Mouse (Mus musculus) brain, embryonic 14.5 days (tissue): ENCODE measurements around the gene Chid1. TPM values are rescaled to one million over a fixed set of nuclear protein-coding genes. Genes with fewer than 3 reads are reported as not detected.

Experiments used
- DNase-seq: peaks from one replicate; pipeline ENCODE4 v3.0.0-alpha.2; 2011; ENCODE audit warnings: low read depth
- CTCF ChIP-seq: fragments of 200-500 bp; IDR thresholded peaks from 2 replicates; pipeline ENCODE4 v1.5.1; 2012; ENCODE audit warnings: inconsistent platforms, mild to moderate bottlenecking, moderate library complexity, borderline replicate concordance; ENCODE audit not compliant: insufficient read depth, insufficient read length; ENCODE audit errors: extremely low read depth
- POLR2A ChIP-seq: fragments of 200-500 bp; IDR thresholded peaks from 2 replicates; pipeline ENCODE4 v1.6.1; 2012; ENCODE audit warnings: mild to moderate bottlenecking, inconsistent platforms, borderline replicate concordance; ENCODE audit not compliant: poor library complexity, insufficient read depth, insufficient read length, severe bottlenecking; ENCODE audit errors: extremely low read depth
- polyA plus RNA-seq: library from polyadenylated mRNA; depleted of rRNA; stranded (reverse); fragments of >200 nt; gene quantifications from 2 replicates; pipeline ENCODE4 v1.2.3, GENCODE M21; 2012

The Chid1 gene
- polyA plus RNA-seq, 1 experiment, result 34.8 TPM

DNA sequence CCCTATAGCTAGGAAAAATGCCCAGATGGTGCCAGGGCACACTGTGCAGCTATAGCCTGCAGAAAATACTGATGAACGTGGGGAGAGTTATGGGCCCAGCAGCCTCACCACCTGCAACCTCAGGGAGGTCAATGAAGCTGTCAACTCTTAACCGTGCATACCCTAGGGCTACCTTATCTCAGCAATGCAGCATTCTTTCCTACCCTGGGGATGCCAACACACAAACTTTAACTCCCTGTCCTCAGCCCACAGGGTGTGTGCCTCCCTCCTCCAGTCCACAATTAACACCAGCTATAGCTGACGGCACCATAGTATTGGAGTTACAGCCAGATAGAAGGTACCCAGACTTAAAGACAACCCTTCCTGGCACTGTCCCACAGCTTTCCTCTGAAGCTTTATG lies 20.7 kb downstream of the Chid1 start:
- TF ChIP-seq CTCF (no peak), POLR2A (no peak)
- no peak for DNase-seq

GRCm38 (mm10) chr7:141518296-141518695 lies 21.4 kb downstream of the Chid1 start:
- no peak for DNase-seq
- no peak for TF ChIP-seq POLR2A
- no peak for TF ChIP-seq CTCF

DNA sequence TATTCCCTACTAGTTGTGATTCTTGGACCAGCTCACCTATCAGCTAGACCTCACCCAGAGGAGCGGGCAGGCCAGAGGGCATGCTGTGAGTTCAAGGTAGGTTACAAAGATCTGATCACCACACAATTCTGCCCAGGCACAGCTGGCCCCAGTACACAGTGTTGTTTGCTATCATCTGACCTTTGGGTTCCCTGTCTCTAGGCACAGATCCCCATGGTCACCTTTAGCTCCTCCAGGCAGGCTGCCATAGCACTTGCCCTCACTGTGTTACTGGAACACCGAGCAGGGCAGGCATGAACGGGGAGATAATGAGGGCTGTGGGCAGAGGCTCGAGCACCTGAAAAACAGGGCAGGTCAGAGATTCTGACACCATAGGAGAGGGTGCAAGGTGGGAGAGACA lies 22.0 kb downstream of the Chid1 start:
- DNase-seq, result no peak
- TF ChIP-seq CTCF, result no peak
- no peak for TF ChIP-seq POLR2A

- TF ChIP-seq POLR2A (no peak), CTCF (no peak)
- DNase-seq, result no peak
Measured at GRCm38 (mm10) chr7:141510681-141511191, 28.9 kb downstream of the Chid1 start.

DNA sequence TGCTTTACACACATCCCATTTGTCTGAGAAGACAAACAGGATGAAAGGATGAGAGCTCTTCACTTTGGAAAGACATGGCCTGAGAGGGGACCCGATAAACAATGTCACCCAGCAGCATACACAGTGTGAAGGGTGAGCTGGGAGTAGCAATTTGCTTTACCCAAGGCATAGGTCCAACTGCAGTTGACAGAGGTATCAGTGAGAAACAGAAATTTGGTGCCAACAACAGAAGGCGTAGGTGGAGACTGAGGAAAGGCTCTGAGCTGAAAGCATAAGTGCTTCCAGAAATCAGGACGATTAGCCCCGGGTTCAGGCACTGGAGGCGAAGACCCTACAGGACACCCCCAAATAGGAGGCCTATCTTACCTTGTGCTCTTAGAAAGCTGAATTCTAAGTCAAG lies 29.5 kb downstream of the Chid1 start:
- DNase-seq, result no peak
- no peak for TF ChIP-seq CTCF
- TF ChIP-seq POLR2A, result no peak

DNA sequence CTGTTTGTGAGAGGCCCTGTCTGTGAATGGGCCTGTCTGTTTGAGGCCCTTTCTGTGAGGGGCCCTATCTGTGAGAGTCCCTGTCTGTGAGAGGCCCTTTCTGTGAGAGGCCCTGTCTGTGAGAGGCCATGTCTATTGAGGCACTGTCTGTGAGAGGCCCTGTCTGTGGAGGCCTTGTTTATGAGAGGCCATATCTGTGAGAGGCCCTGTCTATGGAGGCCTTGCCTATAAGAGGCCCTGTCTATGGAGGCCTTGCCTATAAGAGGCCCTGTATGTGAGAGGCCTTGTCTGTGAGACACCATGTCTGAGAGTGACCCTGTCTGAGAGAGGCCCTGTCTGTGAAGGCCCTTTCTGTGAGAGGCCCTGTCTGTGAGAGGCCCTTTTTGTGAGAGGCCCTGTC lies 31.5 kb downstream of the Chid1 start:
- no peak for TF ChIP-seq CTCF
- no peak for TF ChIP-seq POLR2A
- DNase-seq, result peak; percentile 9

- TF ChIP-seq POLR2A (no peak), CTCF (no peak)
- DNase-seq, result no peak
Measured at GRCm38 (mm10) chr7:141506278-141506677, 33.4 kb downstream of the Chid1 start.

DNA sequence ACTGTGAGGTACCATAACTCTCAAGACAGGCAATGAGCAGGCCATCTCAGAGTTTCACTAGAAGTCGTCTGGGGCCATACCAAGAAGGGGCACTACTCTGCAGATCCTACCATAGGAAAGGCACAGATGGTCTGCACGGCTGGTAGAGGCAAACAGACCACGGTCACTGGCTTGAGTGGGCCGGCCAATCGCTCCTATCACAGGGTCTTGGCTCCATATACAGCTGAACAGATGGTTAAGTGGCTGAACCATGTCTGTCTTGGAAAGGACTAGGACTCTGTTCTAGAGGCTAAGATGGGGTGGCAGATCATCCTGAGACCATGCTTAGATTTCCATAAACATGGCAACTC lies 37.1 kb downstream of the Chid1 start:
- TF ChIP-seq POLR2A, result no peak
- TF ChIP-seq CTCF, result no peak
- DNase-seq, result no peak

- TF ChIP-seq POLR2A (no peak), CTCF (no peak)
- no peak for DNase-seq
Measured at GRCm38 (mm10) chr7:141501820-141502555, 37.7 kb downstream of the Chid1 start.

- TF ChIP-seq CTCF, result no peak
- no peak for TF ChIP-seq POLR2A
- no peak for DNase-seq
Measured at GRCm38 (mm10) chr7:141497600-141497999, 42.1 kb downstream of the Chid1 start.

DNA sequence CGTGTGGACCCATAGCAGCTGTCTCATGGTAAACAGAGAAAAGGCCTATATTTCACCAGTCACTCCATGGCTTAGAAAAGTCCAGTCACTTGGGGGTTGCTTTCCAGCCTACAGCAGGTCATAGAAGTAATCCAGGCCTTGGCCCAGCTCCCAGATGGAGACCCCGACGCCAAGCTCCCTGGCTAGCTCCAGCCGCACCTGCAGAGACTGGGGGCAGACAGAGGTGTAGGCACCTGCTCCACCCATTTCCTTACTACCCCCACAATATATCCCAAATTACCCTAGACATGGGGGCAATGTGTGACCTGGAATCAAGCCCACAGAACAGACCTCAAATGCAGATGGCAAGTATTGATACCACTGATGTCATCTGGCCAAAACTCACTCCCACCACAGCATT lies 43.7 kb downstream of the Chid1 start:
- TF ChIP-seq POLR2A (no peak), CTCF (no peak)
- DNase-seq, result no peak

- TF ChIP-seq POLR2A (no peak), CTCF (no peak)
- no peak for DNase-seq
Measured at GRCm38 (mm10) chr7:141495379-141495778, 44.3 kb downstream of the Chid1 start.

DNA sequence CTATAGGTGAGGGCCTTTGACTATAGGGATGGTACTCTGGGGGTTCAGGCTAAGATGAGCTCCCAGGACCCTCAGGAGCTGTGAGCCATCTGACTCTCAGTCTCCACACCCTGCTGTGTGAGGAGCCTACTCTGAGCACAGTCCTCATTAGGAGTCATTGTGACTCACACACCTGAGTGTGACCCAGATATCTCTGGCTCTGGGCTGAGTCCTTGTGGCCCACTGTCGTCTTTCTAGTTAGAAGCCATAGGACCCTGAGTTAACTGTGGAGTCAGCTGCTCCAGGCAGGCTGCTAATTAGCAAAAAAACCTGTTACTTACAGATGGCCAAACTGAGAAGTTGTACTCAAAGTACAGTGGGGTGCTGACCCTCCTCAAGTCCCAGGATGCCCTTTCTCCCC lies 45.9 kb downstream of the Chid1 start:
- no peak for TF ChIP-seq CTCF
- no peak for TF ChIP-seq POLR2A
- DNase-seq, result no peak

DNA sequence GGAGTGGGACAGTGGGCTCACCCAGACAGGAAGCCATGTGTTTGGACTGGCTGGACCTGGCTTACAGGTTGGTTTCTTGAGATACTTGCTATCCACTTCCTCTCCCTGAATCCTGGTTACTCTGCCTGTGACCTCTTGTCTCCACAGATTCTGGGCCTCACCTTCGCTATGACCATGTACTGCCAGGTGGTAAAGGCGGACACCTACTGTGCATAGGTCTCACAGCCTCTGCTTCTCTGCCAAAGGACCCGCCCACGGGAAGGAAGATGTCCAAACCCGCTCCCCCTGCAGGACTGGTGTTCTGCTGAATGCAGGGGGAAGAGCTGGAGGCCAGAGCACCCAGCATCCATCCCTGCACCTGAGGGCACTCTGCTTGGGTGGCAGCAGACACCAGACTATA lies 46.9 kb downstream of the Chid1 start:
- TF ChIP-seq POLR2A, result no peak
- TF ChIP-seq CTCF, result no peak
- no peak for DNase-seq
